Mouse (Mus musculus) MEL (cell line): ENCODE measurements around the gene Nck2. TPM values are rescaled to one million over a fixed set of nuclear protein-coding genes. Genes with fewer than 3 reads are reported as not detected.

ENCODE experiments used
- DNase-seq: peaks from one replicate; pipeline ENCODE4 v3.0.0; 2011; ENCODE audit warnings: low read depth, low spot score
- H3K27ac ChIP-seq: 2 replicates; pipeline ENCODE4 v1.5.1; 2012; ENCODE audit warnings: low read depth, mild to moderate bottlenecking, control low read depth, low read length, moderate library complexity; ENCODE audit not compliant: control insufficient read depth
- H3K27me3 ChIP-seq, 2 experiments: fragments of 150-350 bp in 1 of 2; sonication (generic) in 1 of 2; 2 replicates each; pipeline ENCODE4 v1.6.1; 2012; ENCODE audit warnings: low read length in 2 of 2, mild to moderate bottlenecking in 2 of 2, improper control_type of control experiment in 1 of 2, moderate library complexity in 1 of 2; ENCODE audit not compliant: insufficient read depth in 2 of 2, control insufficient read depth in 1 of 2
- H3K36me3 ChIP-seq, 2 experiments: 2 replicates each; pipeline ENCODE4 v1.6.1; 2012 to 2014; ENCODE audit warnings: low read length in 2 of 2, improper control_type of control experiment in 1 of 2, inconsistent platforms in 1 of 2, mild to moderate bottlenecking in 1 of 2; ENCODE audit not compliant: insufficient read depth in 2 of 2, control insufficient read depth in 1 of 2
- H3K4me1 ChIP-seq, 2 experiments: fragments of 150-350 bp in 1 of 2; sonication (generic) in 1 of 2; 2 replicates each; pipeline ENCODE4 v1.6.1; 2012; ENCODE audit warnings: low read length in 2 of 2, improper control_type of control experiment in 1 of 2, mild to moderate bottlenecking in 1 of 2; ENCODE audit not compliant: insufficient read depth in 2 of 2, control insufficient read depth in 1 of 2
- H3K4me3 ChIP-seq, 2 experiments: fragments of 150-350 bp in 1 of 2; sonication (generic) in 1 of 2; 2 replicates each; pipeline ENCODE4 v1.5.1; 2012; ENCODE audit warnings: low read depth in 2 of 2, low read length in 2 of 2, mild to moderate bottlenecking in 2 of 2, moderate library complexity in 2 of 2, control low read depth in 1 of 2, improper control_type of control experiment in 1 of 2; ENCODE audit not compliant: control insufficient read depth in 1 of 2, insufficient read depth in 1 of 2
- H3K79me2 ChIP-seq: 2 replicates; pipeline ENCODE4 v1.6.1; 2012; ENCODE audit warnings: mild to moderate bottlenecking, low read length, moderate library complexity; ENCODE audit not compliant: control insufficient read depth, poor library complexity, insufficient read depth
- H3K9ac ChIP-seq: 2 replicates; pipeline ENCODE4 v1.6.1; 2012; ENCODE audit warnings: low read depth, mild to moderate bottlenecking, control low read depth, low read length, moderate library complexity; ENCODE audit not compliant: control insufficient read depth, poor library complexity, severe bottlenecking
- H3K9me3 ChIP-seq: fragments of 150-350 bp; sonication (generic); replicated peaks from 2 replicates; pipeline ENCODE4 v1.6.1; 2012; ENCODE audit warnings: mild to moderate bottlenecking, low read length, improper control_type of control experiment, moderate library complexity; ENCODE audit not compliant: insufficient read depth
- BHLHE40 ChIP-seq: IDR thresholded peaks from 2 replicates; pipeline ENCODE4 v1.6.1; 2012; ENCODE audit warnings: low read depth, mild to moderate bottlenecking, inconsistent platforms, low read length, improper control_type of control experiment, borderline replicate concordance
- CHD2 ChIP-seq: IDR thresholded peaks from 2 replicates; pipeline ENCODE4 v1.6.1; 2011; ENCODE audit warnings: low read length, improper control_type of control experiment
- E2F4 ChIP-seq: IDR thresholded peaks from 2 replicates; pipeline ENCODE4 v1.6.1; 2011; ENCODE audit warnings: low read depth, low read length, improper control_type of control experiment, borderline replicate concordance
- ELF1 ChIP-seq: IDR thresholded peaks from 2 replicates; pipeline ENCODE4 v1.6.1; 2014; ENCODE audit warnings: low read depth, mild to moderate bottlenecking, inconsistent platforms, low read length, improper control_type of control experiment, moderate library complexity
- ETS1 ChIP-seq: IDR thresholded peaks from 2 replicates; pipeline ENCODE4 v1.6.1; 2012; ENCODE audit warnings: low read depth, mild to moderate bottlenecking, inconsistent platforms, low read length, improper control_type of control experiment, moderate library complexity
- GABPA ChIP-seq: IDR thresholded peaks from 2 replicates; pipeline ENCODE4 v1.6.1; 2012; ENCODE audit warnings: low read depth, mild to moderate bottlenecking, inconsistent platforms, low read length, improper control_type of control experiment, moderate library complexity
- GATA1 ChIP-seq: IDR thresholded peaks from 2 replicates; pipeline ENCODE4 v1.6.1; 2011; ENCODE audit warnings: low read depth, low read length, improper control_type of control experiment
- HCFC1 ChIP-seq: IDR thresholded peaks from 2 replicates; pipeline ENCODE4 v1.6.1; 2012; ENCODE audit warnings: low read depth, mild to moderate bottlenecking, inconsistent platforms, low read length, improper control_type of control experiment, moderate library complexity
- JUND ChIP-seq: IDR thresholded peaks from 2 replicates; pipeline ENCODE4 v1.6.1; 2011; ENCODE audit warnings: low read depth, mild to moderate bottlenecking, improper control_type of control experiment, low read length
- KAT2A ChIP-seq: conservative IDR thresholded peaks from 2 replicates; pipeline ENCODE4 v1.6.1; 2012; ENCODE audit warnings: low read depth, low read length, improper control_type of control experiment, inconsistent platforms
- MAFK ChIP-seq: IDR thresholded peaks from 2 replicates; pipeline ENCODE4 v1.6.1; 2011; ENCODE audit warnings: low read depth, mild to moderate bottlenecking, low read length, improper control_type of control experiment, borderline replicate concordance
- MAX ChIP-seq: IDR thresholded peaks from 2 replicates; pipeline ENCODE4 v1.6.1; 2011; ENCODE audit warnings: low read length, improper control_type of control experiment
- MAZ ChIP-seq: IDR thresholded peaks from 2 replicates; pipeline ENCODE4 v1.6.1; 2012; ENCODE audit warnings: low read depth, mild to moderate bottlenecking, inconsistent platforms, low read length, improper control_type of control experiment
- MEF2A ChIP-seq: IDR thresholded peaks from 2 replicates; pipeline ENCODE4 v1.6.1; 2014; ENCODE audit warnings: low read depth, mild to moderate bottlenecking, inconsistent platforms, low read length, improper control_type of control experiment; ENCODE audit not compliant: poor library complexity, insufficient replicate concordance, severe bottlenecking; ENCODE audit errors: extremely low read depth
- MXI1 ChIP-seq: IDR thresholded peaks from 2 replicates; pipeline ENCODE4 v1.6.1; 2011; ENCODE audit warnings: mild to moderate bottlenecking, low read depth, low read length, improper control_type of control experiment
- MYC ChIP-seq: IDR thresholded peaks from 2 replicates; pipeline ENCODE4 v1.6.1; 2011; ENCODE audit warnings: low read depth, mild to moderate bottlenecking, low read length, improper control_type of control experiment, moderate library complexity
- NELFE ChIP-seq: IDR thresholded peaks from 2 replicates; pipeline ENCODE4 v1.6.1; 2011; ENCODE audit warnings: low read depth, low read length, improper control_type of control experiment
- POLR2AphosphoS2 ChIP-seq: IDR thresholded peaks from 2 replicates; pipeline ENCODE4 v1.6.1; 2011; ENCODE audit warnings: low read length, improper control_type of control experiment
- POLR2AphosphoS5 ChIP-seq: IDR thresholded peaks from 2 replicates; pipeline ENCODE4 v1.6.1; 2012; ENCODE audit warnings: low read depth, borderline replicate concordance, mild to moderate bottlenecking, inconsistent platforms, low read length, moderate library complexity, mixed read lengths
- SMC3 ChIP-seq: IDR thresholded peaks from 2 replicates; pipeline ENCODE4 v1.6.1; 2011; ENCODE audit warnings: low read depth, low read length, improper control_type of control experiment
- TAL1 ChIP-seq: IDR thresholded peaks from 2 replicates; pipeline ENCODE4 v1.6.1; 2012; ENCODE audit warnings: mild to moderate bottlenecking, inconsistent platforms, low read length, moderate library complexity, mixed read lengths
- TBP ChIP-seq: IDR thresholded peaks from 2 replicates; pipeline ENCODE4 v1.8.0; 2011; ENCODE audit warnings: low read depth, low read length, improper control_type of control experiment
- UBTF ChIP-seq: IDR thresholded peaks from 2 replicates; pipeline ENCODE4 v1.6.1; 2012; ENCODE audit warnings: low read depth, mild to moderate bottlenecking, inconsistent platforms, low read length, improper control_type of control experiment, moderate library complexity, borderline replicate concordance; ENCODE audit not compliant: insufficient read depth
- USF1 ChIP-seq: IDR thresholded peaks from 2 replicates; pipeline ENCODE4 v1.6.1; 2014; ENCODE audit warnings: low read depth, mild to moderate bottlenecking, inconsistent platforms, low read length, improper control_type of control experiment, moderate library complexity
- USF2 ChIP-seq, 2 experiments: IDR thresholded peaks; 2 replicates each; pipeline ENCODE4 v1.6.1; 2011 to 2012; ENCODE audit warnings: improper control_type of control experiment in 2 of 2, low read length in 2 of 2, borderline replicate concordance in 1 of 2, inconsistent platforms in 1 of 2, low read depth in 1 of 2, mild to moderate bottlenecking in 1 of 2; ENCODE audit not compliant: insufficient read depth in 1 of 2
- ZKSCAN1 ChIP-seq: IDR thresholded peaks from 2 replicates; pipeline ENCODE4 v1.6.1; 2012; ENCODE audit warnings: low read depth, mild to moderate bottlenecking, inconsistent platforms, low read length, improper control_type of control experiment, moderate library complexity
- ZMIZ1 ChIP-seq: IDR thresholded peaks from 2 replicates; pipeline ENCODE4 v1.6.1; 2012; ENCODE audit warnings: low read depth, mild to moderate bottlenecking, inconsistent platforms, low read length, improper control_type of control experiment, moderate library complexity
- polyA plus RNA-seq, 2 experiments: library from polyadenylated mRNA; stranded (reverse) in 1 of 2; unstranded in 1 of 2; fragments of >175 nt in 1 of 2; fragments of >200 nt in 1 of 2; gene quantifications; 2 replicates each; pipeline versions ENCODE4 v1.2.1 to v1.2.4; 2012; ENCODE audit warnings: low replicate concordance in 2 of 2, low read depth in 1 of 2; ENCODE audit not compliant: insufficient read length in 2 of 2, insufficient read depth in 1 of 2, missing spikeins in 1 of 2
- total RNA-seq: library from RNA; depleted of rRNA; stranded (reverse); fragments of 300-350 nt; gene quantifications from 2 replicates; pipeline ENCODE4 v1.2.3, GENCODE M21; 2012

The Nck2 gene
- total and polyA plus RNA-seq, 3 experiments: 9.4 to 12.4 TPM; not detected in 1

DNA sequence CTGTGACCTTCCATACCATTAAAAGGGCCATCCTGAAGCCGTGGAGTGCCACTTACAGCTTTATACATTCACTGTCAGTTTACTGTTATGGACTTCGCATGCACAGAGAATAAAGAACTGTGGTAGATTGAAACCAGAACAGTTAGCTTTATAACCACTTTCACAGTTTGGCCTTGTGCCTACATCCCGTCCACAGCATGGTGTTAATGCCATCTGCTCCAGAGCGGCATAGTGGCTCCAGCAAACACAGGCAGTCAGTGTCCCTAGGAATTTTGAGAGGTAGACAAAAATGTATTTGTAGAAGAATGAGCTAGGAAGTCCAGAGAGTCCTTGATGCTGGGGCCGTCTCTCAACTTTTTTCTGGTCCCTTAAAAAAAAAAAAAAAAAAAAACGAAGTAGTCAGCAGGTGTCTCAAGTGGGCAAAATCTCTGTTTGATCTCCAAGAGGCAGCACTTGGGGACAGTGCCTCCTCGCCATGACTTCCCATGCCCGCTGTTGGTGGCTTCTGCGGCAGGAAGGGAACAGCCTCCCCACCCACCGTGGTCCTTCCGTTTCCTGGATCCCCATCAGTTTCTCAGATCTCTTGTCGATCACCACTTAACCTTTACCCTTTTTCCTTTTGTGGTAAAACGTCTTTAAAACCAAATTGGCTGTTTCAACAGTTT lies 117.8 kb downstream of the Nck2 start:
- Histone ChIP-seq H3K27ac (no peak overlapping the region), H3K79me2 (no peaks in the 10 kb centered on the region), H3K4me3 (no peak overlapping the region), H3K4me1 (peaks cover 13 to 16% of the 10 kb centered on the region in 2 experiments), H3K36me3 (peaks cover 0 to 16% of the 10 kb centered on the region in 2 experiments; a peak in 2 of 4 replicates), H3K9me3 (no peaks in the 10 kb centered on the region), H3K27me3 (no peaks in the 10 kb centered on the region), H3K9ac (no peak overlapping the region)
- TF ChIP-seq KAT2A (no peak), MEF2A (no peak), ELF1 (no peak), ZKSCAN1 (no peak), GABPA (no peak), GATA1 (no peak), ETS1 (no peak), HCFC1 (no peak), POLR2AphosphoS5 (no peak), MYC (no peak), TAL1 (no peak), CHD2 (no peak), TBP (no peak), NELFE (no peak), POLR2AphosphoS2 (no peak), BHLHE40 (no peak), MAX (no peak), MAFK (no peak)
- DNase-seq: no peak

DNA sequence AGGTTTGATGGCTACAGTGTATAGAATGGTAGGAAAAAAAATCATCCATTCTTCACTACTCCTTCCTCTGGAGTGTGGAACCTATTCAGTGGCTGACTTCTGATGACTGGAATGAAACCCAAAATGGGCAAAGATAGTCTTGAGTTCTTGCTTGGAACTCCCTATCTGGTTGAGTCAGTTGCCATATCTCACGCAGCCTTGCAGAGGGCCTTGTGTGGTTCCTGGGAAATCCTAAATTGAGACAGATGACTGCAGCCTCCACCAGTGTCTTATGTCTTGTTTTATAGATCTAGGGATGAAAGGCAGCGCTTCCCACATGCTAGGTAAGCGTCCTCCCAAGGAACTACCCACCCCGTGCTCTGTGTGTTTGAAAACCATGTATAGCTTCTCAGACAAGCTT lies 120.9 kb downstream of the Nck2 start:
- H3K9me3 ChIP-seq: no peaks in the 10 kb centered on the region
- no peak for DNase-seq
- TF ChIP-seq MXI1 (no peak), ZMIZ1 (no peak), JUND (no peak), USF2 (IDR thresholded peaks at IDR 0.05; ENCODE audit: borderline replicate concordance in 1 of 2, insufficient read depth in 1 of 2, low read depth in 1 of 2, low read length in 2 of 2) (no peak), MAX (no peak), MAFK (no peak), TBP (no peak), MAZ (no peak), GATA1 (no peak), POLR2AphosphoS2 (no peak), SMC3 (no peak), KAT2A (no peak), E2F4 (no peak), UBTF (no peak), USF1 (no peak), ZKSCAN1 (no peak), MYC (no peak)
- H3K4me3 ChIP-seq: no peak overlapping the region
- H3K79me2 ChIP-seq: no peaks in the 10 kb centered on the region
- H3K27me3 ChIP-seq: no peaks in the 10 kb centered on the region
- H3K27ac ChIP-seq: no peak overlapping the region
- H3K36me3 ChIP-seq: peaks cover 0 to 8% of the 10 kb centered on the region in 2 experiments; a peak in 2 of 4 replicates
- no peak overlapping the region for H3K9ac ChIP-seq
- H3K4me1 ChIP-seq: peaks cover 3 to 6% of the 10 kb centered on the region in 2 experiments; a peak in 3 of 4 replicates
